Mouse (Mus musculus): ENCODE measurements at regions not wholly inside any gene's neighbourhood (a gene's known extent, or its start where the extent isn't known, plus 50 kb on each side); places are given as distances from the start of the nearest gene placed in this dataset.

DNA sequence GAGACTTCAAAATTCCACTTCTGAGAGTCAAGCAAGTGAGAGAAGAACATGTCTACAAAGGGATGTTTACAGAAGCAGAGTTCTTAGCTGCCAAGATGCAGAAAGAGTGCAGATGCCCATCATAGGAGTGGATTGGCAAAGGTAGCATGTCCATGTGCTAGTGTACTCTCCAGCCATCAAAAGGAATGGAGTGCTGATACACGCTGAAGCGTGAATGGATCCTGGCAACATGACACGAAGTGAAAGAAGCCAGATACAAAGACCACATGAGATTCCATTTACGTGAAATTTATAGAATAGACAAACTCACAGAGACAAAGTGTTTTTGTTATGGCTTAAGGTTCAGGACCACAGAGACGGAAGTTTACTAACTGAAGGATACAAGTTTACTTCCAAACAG is 118.4 kb upstream of the Bmp4 start:
- DNase-seq (no peak), ATAC-seq (ENCODE audit: low FRiP score, low TSS enrichment) (no peak)
- H3K4me3 ChIP-seq (replicated peaks; ENCODE audit: low read depth, low read length) = no peak overlapping the region

GRCm38 (mm10) chr14:46505266-46505665 is 114.8 kb upstream of the Bmp4 start:
- Histone ChIP-seq H3K4me3 (replicated peaks; ENCODE audit: low read depth, low read length) (no peak overlapping the region), H3K4me2 (ENCODE audit: low read length) (no peak overlapping the region), H3K27me3 (ENCODE audit: control insufficient read depth, insufficient read depth, low read length) (no peaks in the 10 kb centered on the region), H3K27ac (replicated peaks; ENCODE audit: low read depth, low read length) (no peak overlapping the region), H3K9ac (replicated peaks; ENCODE audit: low read length) (no peak overlapping the region), H3K36me3 (ENCODE audit: control insufficient read depth, insufficient read depth, low read length) (no peaks in the 10 kb centered on the region), H3K9me3 (ENCODE audit: control insufficient read depth, low read length) (no peaks in the 10 kb centered on the region), H3K4me1 (ENCODE audit: control insufficient read depth, insufficient read depth, low read length) (no peaks in the 10 kb centered on the region)
- ATAC-seq (ENCODE audit: low FRiP score, low TSS enrichment) = no peak
- no peak for DNase-seq
- whole genome bisulfite sequencing = 87% methylated on average over 3 of the region's 3 CpGs

More for the DNA sequence above, 118.4 kb upstream of the Bmp4 start:
- no peaks in the 10 kb centered on the region for H3K27me3 ChIP-seq (ENCODE audit: control insufficient read depth, insufficient read depth, low read length)
- H3K27ac ChIP-seq (replicated peaks; ENCODE audit: low read depth, low read length) = no peak overlapping the region
- H3K9me3 ChIP-seq (ENCODE audit: control insufficient read depth, low read length) = no peaks in the 10 kb centered on the region
- H3K36me3 ChIP-seq (ENCODE audit: control insufficient read depth, insufficient read depth, low read length) = no peaks in the 10 kb centered on the region
- 80% methylated on average over 5 of the region's 5 CpGs for WGBS
- no peak overlapping the region for H3K9ac ChIP-seq (replicated peaks; ENCODE audit: low read length)
- no peaks in the 10 kb centered on the region for H3K4me1 ChIP-seq (ENCODE audit: control insufficient read depth, insufficient read depth, low read length)
- no peak overlapping the region for H3K4me2 ChIP-seq (ENCODE audit: low read length)

DNA sequence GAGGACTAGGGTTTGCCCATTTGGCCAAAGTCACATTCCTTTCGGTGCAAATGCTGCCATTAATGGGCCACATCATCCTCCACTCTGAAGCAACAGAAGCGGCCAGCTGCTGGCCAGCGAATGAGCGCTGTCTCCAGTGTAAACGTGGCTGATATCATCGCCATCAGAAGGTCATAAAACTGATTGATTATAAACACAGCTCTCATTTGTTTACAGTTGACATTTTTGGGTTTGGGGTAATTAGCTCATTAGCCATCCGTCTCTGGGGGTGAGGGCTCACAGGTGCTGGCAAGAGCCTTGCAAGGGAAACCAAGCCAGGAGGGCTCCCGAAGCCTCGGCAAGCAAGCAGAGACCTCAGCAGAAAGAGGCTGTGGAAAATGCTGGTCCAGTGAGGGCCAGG is 101.1 kb upstream of the Bmp4 start:
- Histone ChIP-seq H3K27me3 (ENCODE audit: control insufficient read depth, insufficient read depth, low read length) (no peaks in the 10 kb centered on the region), H3K27ac (replicated peaks; ENCODE audit: low read depth, low read length) (no peak overlapping the region), H3K4me1 (ENCODE audit: control insufficient read depth, insufficient read depth, low read length) (no peaks in the 10 kb centered on the region), H3K9me3 (ENCODE audit: control insufficient read depth, low read length) (no peaks in the 10 kb centered on the region), H3K4me3 (replicated peaks; ENCODE audit: low read depth, low read length) (no peak overlapping the region), H3K9ac (replicated peaks; ENCODE audit: low read length) (no peak overlapping the region), H3K4me2 (ENCODE audit: low read length) (no peak overlapping the region), H3K36me3 (ENCODE audit: control insufficient read depth, insufficient read depth, low read length) (no peaks in the 10 kb centered on the region)
- ATAC-seq (ENCODE audit: low FRiP score, low TSS enrichment) (no peak), DNase-seq (no peak)
- 90% methylated on average over 9 of the region's 9 CpGs for WGBS

DNA sequence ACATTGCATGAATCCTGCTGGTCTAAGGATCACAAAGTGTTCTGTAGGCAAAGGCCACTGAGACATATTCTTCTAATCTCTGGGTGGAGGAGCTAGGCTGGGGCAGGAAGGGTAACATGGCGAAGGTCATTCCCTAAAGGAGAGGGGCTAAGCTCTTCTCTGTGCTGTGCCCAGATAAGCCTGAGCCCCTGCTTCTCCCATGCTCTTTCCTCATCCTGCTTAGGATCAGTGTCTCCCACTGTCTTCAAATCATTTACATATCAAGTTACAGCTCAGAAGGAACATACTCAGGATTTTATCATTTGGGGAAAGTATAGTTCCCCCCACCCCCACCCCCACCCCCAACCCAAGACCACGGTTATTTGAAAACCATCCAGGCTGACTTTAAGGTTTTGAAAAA is 100.7 kb upstream of the Bmp4 start:
- H3K27ac ChIP-seq (replicated peaks; ENCODE audit: low read depth, low read length) = no peak overlapping the region
- DNase-seq (no peak), ATAC-seq (ENCODE audit: low FRiP score, low TSS enrichment) (no peak)
- no peak overlapping the region for H3K4me3 ChIP-seq (replicated peaks; ENCODE audit: low read depth, low read length)
- no peaks in the 10 kb centered on the region for H3K9me3 ChIP-seq (ENCODE audit: control insufficient read depth, low read length)
- H3K36me3 ChIP-seq (ENCODE audit: control insufficient read depth, insufficient read depth, low read length) = no peaks in the 10 kb centered on the region
- H3K9ac ChIP-seq (replicated peaks; ENCODE audit: low read length) = no peak overlapping the region
- WGBS = 89% methylated on average over 2 of the region's 2 CpGs
- no peak overlapping the region for H3K4me2 ChIP-seq (ENCODE audit: low read length)
- no peaks in the 10 kb centered on the region for H3K27me3 ChIP-seq (ENCODE audit: control insufficient read depth, insufficient read depth, low read length)
- H3K4me1 ChIP-seq (ENCODE audit: control insufficient read depth, insufficient read depth, low read length) = no peaks in the 10 kb centered on the region

DNA sequence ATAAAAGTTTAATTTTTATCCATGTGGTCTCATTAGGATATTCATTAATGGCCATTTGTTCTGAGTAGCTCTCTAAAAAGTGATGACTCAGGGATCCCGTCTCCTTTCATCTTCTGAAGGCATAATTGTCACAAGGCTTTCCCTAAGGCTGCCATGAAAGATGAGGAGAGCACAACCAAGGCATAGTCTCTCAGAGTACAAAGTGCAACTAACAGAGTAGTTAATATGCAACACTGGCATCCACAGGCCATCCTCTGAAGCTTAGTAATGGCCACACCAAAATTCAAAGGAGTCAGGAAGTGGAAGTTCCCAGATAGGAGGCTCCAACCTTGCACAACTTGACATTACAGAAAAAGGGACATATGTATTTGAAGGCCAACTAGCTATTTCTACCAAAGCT is 97.1 kb upstream of the Bmp4 start:
- no peaks in the 10 kb centered on the region for H3K36me3 ChIP-seq (ENCODE audit: control insufficient read depth, insufficient read depth, low read length)
- H3K27me3 ChIP-seq (ENCODE audit: control insufficient read depth, insufficient read depth, low read length) = no peaks in the 10 kb centered on the region
- WGBS = 80% methylated on average over 1 of the region's 1 CpGs
- DNase-seq (no peak), ATAC-seq (ENCODE audit: low FRiP score, low TSS enrichment) (no peak)
- no peak overlapping the region for H3K4me2 ChIP-seq (ENCODE audit: low read length)
- H3K4me3 ChIP-seq (replicated peaks; ENCODE audit: low read depth, low read length) = no peak overlapping the region
- H3K9me3 ChIP-seq (ENCODE audit: control insufficient read depth, low read length) = no peaks in the 10 kb centered on the region
- H3K4me1 ChIP-seq (ENCODE audit: control insufficient read depth, insufficient read depth, low read length) = no peaks in the 10 kb centered on the region
- no peak overlapping the region for H3K27ac ChIP-seq (replicated peaks; ENCODE audit: low read depth, low read length)
- H3K9ac ChIP-seq (replicated peaks; ENCODE audit: low read length) = no peak overlapping the region

- whole genome bisulfite sequencing = 83% methylated on average over 7 of the region's 7 CpGs
- H3K9me3 ChIP-seq (ENCODE audit: control insufficient read depth, low read length) = no peaks in the 10 kb centered on the region
- no peaks in the 10 kb centered on the region for H3K4me1 ChIP-seq (ENCODE audit: control insufficient read depth, insufficient read depth, low read length)
- DNase-seq = no peak
- H3K4me3 ChIP-seq (replicated peaks; ENCODE audit: low read depth, low read length) = no peak overlapping the region
- no peak overlapping the region for H3K27ac ChIP-seq (replicated peaks; ENCODE audit: low read depth, low read length)
- no peaks in the 10 kb centered on the region for H3K36me3 ChIP-seq (ENCODE audit: control insufficient read depth, insufficient read depth, low read length)
- no peak for ATAC-seq (ENCODE audit: low FRiP score, low TSS enrichment)
- no peak overlapping the region for H3K9ac ChIP-seq (replicated peaks; ENCODE audit: low read length)
- H3K27me3 ChIP-seq (ENCODE audit: control insufficient read depth, insufficient read depth, low read length) = no peaks in the 10 kb centered on the region
- H3K4me2 ChIP-seq (ENCODE audit: low read length) = no peak overlapping the region
Observed at GRCm38 (mm10) chr14:46480396-46480795, 89.9 kb upstream of the Bmp4 start.

DNA sequence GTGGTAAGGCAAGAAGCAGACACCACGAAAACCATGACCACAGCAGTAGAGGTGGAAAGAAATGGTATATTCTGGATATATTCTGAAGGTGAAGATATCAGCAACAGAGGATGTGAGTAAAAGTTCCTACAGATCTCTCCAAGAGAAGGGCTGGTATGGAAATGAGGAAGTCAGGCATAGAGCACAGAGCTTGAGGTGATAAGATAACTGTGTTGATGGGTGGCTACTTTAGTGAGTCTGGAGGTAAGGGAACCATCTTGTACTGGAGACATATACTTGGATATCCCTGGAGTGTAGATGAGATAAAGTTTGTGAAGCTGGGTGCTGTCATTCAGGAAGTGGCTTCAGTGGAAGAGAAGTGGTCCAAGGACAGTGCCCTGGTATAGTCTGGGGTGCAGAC is 85.5 kb upstream of the Bmp4 start:
- whole genome bisulfite sequencing = 64% methylated on average over 1 of the region's 1 CpGs

GRCm38 (mm10) chr14:46462967-46463366 is 72.5 kb upstream of the Bmp4 start:
- ATAC-seq (ENCODE audit: low FRiP score, low TSS enrichment) = no peak
- H3K27me3 ChIP-seq (ENCODE audit: control insufficient read depth, insufficient read depth, low read length) = no peaks in the 10 kb centered on the region
- no peaks in the 10 kb centered on the region for H3K36me3 ChIP-seq (ENCODE audit: control insufficient read depth, insufficient read depth, low read length)
- H3K4me3 ChIP-seq (replicated peaks; ENCODE audit: low read depth, low read length) = no peak overlapping the region
- DNase-seq = no peak
- no peaks in the 10 kb centered on the region for H3K9me3 ChIP-seq (ENCODE audit: control insufficient read depth, low read length)
- no peaks in the 10 kb centered on the region for H3K4me1 ChIP-seq (ENCODE audit: control insufficient read depth, insufficient read depth, low read length)
- H3K9ac ChIP-seq (replicated peaks; ENCODE audit: low read length) = no peak overlapping the region
- H3K27ac ChIP-seq (replicated peaks; ENCODE audit: low read depth, low read length) = no peak overlapping the region
- no peak overlapping the region for H3K4me2 ChIP-seq (ENCODE audit: low read length)

More for the DNA sequence above, 85.5 kb upstream of the Bmp4 start:
- H3K36me3 ChIP-seq (ENCODE audit: control insufficient read depth, insufficient read depth, low read length) = no peaks in the 10 kb centered on the region
- H3K9me3 ChIP-seq (ENCODE audit: control insufficient read depth, low read length) = no peaks in the 10 kb centered on the region
- H3K9ac ChIP-seq (replicated peaks; ENCODE audit: low read length) = no peak overlapping the region
- H3K4me2 ChIP-seq (ENCODE audit: low read length) = no peak overlapping the region
- H3K27me3 ChIP-seq (ENCODE audit: control insufficient read depth, insufficient read depth, low read length) = no peaks in the 10 kb centered on the region
- H3K4me3 ChIP-seq (replicated peaks; ENCODE audit: low read depth, low read length) = no peak overlapping the region
- no peak for ATAC-seq (ENCODE audit: low FRiP score, low TSS enrichment)
- H3K4me1 ChIP-seq (ENCODE audit: control insufficient read depth, insufficient read depth, low read length) = no peaks in the 10 kb centered on the region
- no peak overlapping the region for H3K27ac ChIP-seq (replicated peaks; ENCODE audit: low read depth, low read length)
- DNase-seq = no peak

DNA sequence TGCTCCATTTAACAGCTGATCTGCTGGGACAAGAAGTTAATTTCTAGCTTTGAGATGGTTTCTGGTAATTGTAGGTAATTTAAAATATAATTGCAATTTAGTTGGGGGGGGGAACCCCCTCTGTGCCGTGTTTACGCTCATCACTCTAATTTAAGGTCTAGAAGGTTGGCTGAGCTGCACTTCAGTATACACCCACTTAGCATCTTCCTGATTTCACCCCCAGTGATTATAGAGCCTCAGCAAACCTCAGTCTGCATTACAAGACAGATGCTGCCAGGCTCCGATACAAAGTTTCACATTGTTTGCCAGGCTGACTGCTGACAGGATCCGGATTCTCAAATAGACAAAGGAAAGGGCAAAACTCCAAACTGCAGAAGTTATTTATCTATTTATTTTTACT is 71.5 kb upstream of the Bmp4 start:
- Histone ChIP-seq H3K27ac (replicated peaks; ENCODE audit: low read depth, low read length) (no peak overlapping the region), H3K9me3 (ENCODE audit: control insufficient read depth, low read length) (no peaks in the 10 kb centered on the region), H3K36me3 (ENCODE audit: control insufficient read depth, insufficient read depth, low read length) (no peaks in the 10 kb centered on the region), H3K4me2 (ENCODE audit: low read length) (no peak overlapping the region), H3K9ac (replicated peaks; ENCODE audit: low read length) (no peak overlapping the region), H3K4me1 (ENCODE audit: control insufficient read depth, insufficient read depth, low read length) (no peaks in the 10 kb centered on the region), H3K27me3 (ENCODE audit: control insufficient read depth, insufficient read depth, low read length) (no peaks in the 10 kb centered on the region), H3K4me3 (replicated peaks; ENCODE audit: low read depth, low read length) (no peak overlapping the region)
- DNase-seq (no peak), ATAC-seq (ENCODE audit: low FRiP score, low TSS enrichment) (no peak)
- 85% methylated on average over 4 of the region's 4 CpGs for WGBS

All from midbrain, embryonic 14.5 days (tissue).